Mouse (Mus musculus): Measurements from ENCODE around the gene Tec.

DNA sequence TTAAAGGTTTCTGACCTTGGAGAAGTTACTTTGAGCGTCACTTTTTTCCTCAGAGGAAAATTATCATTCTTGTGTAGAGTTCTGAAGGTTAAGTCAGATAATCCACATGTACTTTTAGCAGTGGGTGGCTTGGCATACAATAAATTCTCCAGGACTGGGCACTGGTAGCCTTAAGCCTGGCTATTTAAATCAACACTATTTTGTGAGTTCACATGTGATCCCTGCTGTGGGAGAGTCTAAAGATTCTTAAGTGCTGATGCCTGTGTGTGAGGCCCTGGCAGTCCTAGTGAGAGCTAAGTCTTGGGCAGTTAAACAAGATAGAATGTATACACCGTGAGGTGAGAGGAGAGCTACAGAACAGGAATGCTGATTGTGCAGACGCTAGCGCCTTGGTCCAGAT, 47.8 kb upstream of the Tec start:
- TF ChIP-seq EP300 (IDR thresholded peaks at IDR 0.05; ENCODE audit: insufficient read depth, low read depth, low read length) (no peak), POLR2A (IDR thresholded peaks at IDR 0.05; ENCODE audit: insufficient read depth, low read length) (no peak)

Data from ES-Bruce4 (cell line).